Mouse (Mus musculus): ENCODE results near the gene E030018B13Rik. TPM values are rescaled to one million over a fixed set of nuclear protein-coding genes. Genes with fewer than 3 reads are reported as not detected.

Gene E030018B13Rik
- not detected for polyA plus RNA-seq (2014; fragmentation: Illumina TruSeq; extraction: RNeasy Lipid Tissue Mini Kit (QIAGEN cat#74804); ENCODE audit: low read depth, low replicate concordance)

DNA sequence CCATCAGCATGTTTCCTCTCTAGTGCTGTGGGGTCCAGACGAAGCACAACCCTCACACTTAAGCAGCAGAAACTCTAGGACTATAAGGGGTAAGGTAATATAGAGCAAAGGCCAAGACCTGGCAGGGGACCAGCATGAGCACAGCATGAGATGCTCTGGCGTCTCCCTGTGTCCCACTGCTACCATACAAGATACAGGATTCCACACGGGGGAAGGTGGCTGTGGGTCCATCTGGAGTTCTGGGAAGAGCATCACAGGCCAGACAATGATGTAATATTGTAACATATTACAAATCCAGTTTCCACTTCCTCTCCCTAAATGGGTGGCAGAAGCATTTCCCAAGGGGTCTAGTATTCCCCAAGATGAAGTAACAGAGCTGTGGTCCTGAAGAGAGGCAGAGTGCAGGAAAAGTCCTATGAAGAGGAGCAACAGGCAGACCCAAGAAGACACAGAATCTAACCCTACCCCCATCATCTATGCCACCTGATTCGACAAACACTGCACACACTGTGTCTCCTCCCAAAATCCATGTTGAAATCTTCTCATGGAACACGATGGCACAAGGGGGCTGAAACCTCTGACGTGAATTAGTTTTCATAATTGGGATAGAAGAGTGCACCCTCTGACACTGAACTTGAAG is at the start of gene E030018B13Rik:
Gene E030018B13Rik (plus strand): TSS at position 590 of the 640 bp plus-strand sequence.

DNA sequence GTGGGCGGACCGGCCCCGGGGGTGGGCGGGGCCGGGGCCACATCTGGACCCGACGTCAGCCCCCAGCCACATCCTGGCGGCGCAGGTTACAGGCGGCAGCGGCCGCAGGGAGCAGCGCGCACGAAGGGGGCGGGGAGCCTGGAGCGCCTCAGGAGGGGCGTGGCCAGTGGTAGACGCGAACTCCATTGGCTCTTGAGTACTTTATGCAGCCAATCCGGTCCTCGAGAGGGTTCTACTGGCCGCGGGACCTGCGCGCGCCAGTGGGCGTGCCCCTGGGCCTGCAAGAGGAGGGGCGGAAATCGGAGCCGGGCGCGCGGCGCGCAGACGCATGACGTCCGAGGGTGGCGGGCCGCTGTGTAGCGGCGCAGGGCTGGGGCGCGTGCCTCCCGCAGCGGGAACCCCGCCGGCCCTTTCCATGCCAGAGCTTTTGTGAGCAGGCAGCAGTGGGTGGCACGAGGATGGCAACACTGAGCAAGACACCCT is 22.3 kb downstream of the E030018B13Rik start, which contains the start of gene Klf13:
Gene Klf13 (minus strand): TSS at position 2 of the 483 bp plus-strand sequence.

Other genes starting within 250 kb of the E030018B13Rik start
- 7.7 TPM for gene Klf13, start 22.1 kb downstream of the E030018B13Rik start, polyA plus RNA-seq (2014; fragmentation: Illumina TruSeq; extraction: RNeasy Lipid Tissue Mini Kit (QIAGEN cat#74804); ENCODE audit: low read depth, low replicate concordance)
- gene Trpm1, start 237.0 kb downstream of the E030018B13Rik start, polyA plus RNA-seq (2014; fragmentation: Illumina TruSeq; extraction: RNeasy Lipid Tissue Mini Kit (QIAGEN cat#74804); ENCODE audit: low read depth, low replicate concordance) = 0.24 TPM

All from kidney, adult 10 weeks (tissue).